Comparison of ENCODE assay signal across 11 mouse cellular contexts in genomic region chr13:40729037-40729436, GRCm38 (mm10). TPM values are rescaled to one million over a fixed set of nuclear protein-coding genes. Genes with fewer than 3 reads are reported as not detected.
DNase-seq lines count a peak whose midpoint lies in the region; ATAC-seq lines count a peak whose summit lies in the region.
"Had no signal": no experiment of that assay in that cellular context is flagged by ENCODE, and none has a peak within 500 bp of the region (broad histone marks: within the 10 kb centered on the region; RNA-seq: fewer than 3 reads in every experiment).

No protein-coding gene starts in this region.

- H3K9me3 ChIP-seq in forebrain, embryonic 10.5 days: no peaks in the 10 kb centered on the region
- H3K9me3 ChIP-seq in forebrain, embryonic 16.5 days (ENCODE audit: control insufficient read depth, low read length): no peaks in the 10 kb centered on the region
- H3K9me3 ChIP-seq in neural tube, embryonic 11.5 days (ENCODE audit: control insufficient read depth, low read length): no peaks in the 10 kb centered on the region
- H3K9me3 ChIP-seq in midbrain, embryonic 10.5 days (replicated peaks): no peaks in the 10 kb centered on the region

- WGBS in forebrain, embryonic 10.5 days: under 1% methylated on average over 13 of the region's 13 CpGs
- WGBS in forebrain, embryonic 16.5 days: 2% methylated on average over 13 of the region's 13 CpGs
- WGBS in neural tube, embryonic 11.5 days: under 1% methylated on average over 13 of the region's 13 CpGs
- WGBS in midbrain, embryonic 10.5 days: under 1% methylated on average over 13 of the region's 13 CpGs

- no peak overlapping the region for H3K4me2 ChIP-seq in forebrain, embryonic 16.5 days (ENCODE audit: low read length)
- peak overlapping the region; percentile 71 for H3K4me2 ChIP-seq in neural tube, embryonic 11.5 days (ENCODE audit: low read depth)

- no peak overlapping the region for H3K9ac ChIP-seq in forebrain, embryonic 16.5 days (replicated peaks; ENCODE audit: low read depth, low read length)
- peak overlapping the region; percentile 57 for H3K9ac ChIP-seq in neural tube, embryonic 11.5 days (ENCODE audit: low read length)

- H3K36me3 ChIP-seq in forebrain, embryonic 10.5 days (replicated peaks): no peaks in the 10 kb centered on the region
- no peaks in the 10 kb centered on the region for H3K36me3 ChIP-seq in forebrain, embryonic 16.5 days (ENCODE audit: control insufficient read depth, insufficient read depth)
- H3K36me3 ChIP-seq in neural tube, embryonic 11.5 days (ENCODE audit: control insufficient read depth, insufficient read depth, low read length): no peaks in the 10 kb centered on the region
- H3K36me3 ChIP-seq in midbrain, embryonic 10.5 days: no peaks in the 10 kb centered on the region

- no peak for DNase-seq in forebrain, embryonic 10.5 days (ENCODE audit: extremely low spot score, low spot score)
- DNase-seq in neural tube, embryonic 11.5 days (ENCODE audit: low spot score): peak; percentile 44
- DNase-seq in neural tube, embryonic 10.5 days (ENCODE audit: extremely low spot score, low spot score): no peak
- no peak for DNase-seq in midbrain, embryonic 10.5 days (ENCODE audit: low spot score)
- DNase-seq in natural killer cell, adult 2 months (ENCODE audit: low spot score in 2 of 2): no peak
- no peak for DNase-seq in left cerebral cortex, adult 8-10 months (ENCODE audit: low spot score in 2 of 2)
- no peak for DNase-seq in spleen, postnatal 14 days (ENCODE audit: low spot score in 2 of 2)
- DNase-seq: adrenal gland, postnatal 36 days; cerebellum, postnatal 36 days had no signal

- no peak for ATAC-seq in forebrain, embryonic 16.5 days
- ATAC-seq in neural tube, embryonic 11.5 days (ENCODE audit: insufficient read depth, low FRiP score, low TSS enrichment): no peak

- peaks cover 53% of the 10 kb centered on the region for H3K4me1 ChIP-seq in forebrain, embryonic 10.5 days
- peaks cover 24% of the 10 kb centered on the region for H3K4me1 ChIP-seq in forebrain, embryonic 16.5 days (replicated peaks; ENCODE audit: control insufficient read depth, insufficient read depth, low read length)
- H3K4me1 ChIP-seq in neural tube, embryonic 11.5 days (ENCODE audit: control insufficient read depth, insufficient read depth, low read length): no peaks in the 10 kb centered on the region
- H3K4me1 ChIP-seq in midbrain, embryonic 10.5 days: peaks cover 41% of the 10 kb centered on the region

- peak overlapping the region; percentile 63 for H3K4me3 ChIP-seq in forebrain, embryonic 10.5 days
- no peak overlapping the region for H3K4me3 ChIP-seq in forebrain, embryonic 16.5 days (replicated peaks; ENCODE audit: low read length)
- peak overlapping the region; percentile 53 for H3K4me3 ChIP-seq in neural tube, embryonic 11.5 days (ENCODE audit: low read depth, low read length)
- peak overlapping the region; percentile 58 for H3K4me3 ChIP-seq in midbrain, embryonic 10.5 days

- H3K27ac ChIP-seq in forebrain, embryonic 10.5 days: peak overlapping the region; percentile 92
- H3K27ac ChIP-seq in forebrain, embryonic 16.5 days (ENCODE audit: low read length): no peak overlapping the region
- H3K27ac ChIP-seq in neural tube, embryonic 11.5 days (ENCODE audit: low read depth, low read length): peak overlapping the region; percentile 95
- peak overlapping the region; percentile 42; the same call in 1 of the 2 replicates for H3K27ac ChIP-seq in midbrain, embryonic 10.5 days (replicated peaks)

- peaks cover 98% of the 10 kb centered on the region for H3K27me3 ChIP-seq in forebrain, embryonic 10.5 days (ENCODE audit: poor library complexity, severe bottlenecking)
- peaks cover 54% of the 10 kb centered on the region for H3K27me3 ChIP-seq in forebrain, embryonic 16.5 days (replicated peaks; ENCODE audit: control insufficient read depth, insufficient read depth, low read length)
- peaks cover 78% of the 10 kb centered on the region for H3K27me3 ChIP-seq in neural tube, embryonic 11.5 days (ENCODE audit: control insufficient read depth, insufficient read depth, low read length)
- peaks cover 100% of the 10 kb centered on the region for H3K27me3 ChIP-seq in midbrain, embryonic 10.5 days (ENCODE audit: low read depth, poor library complexity, severe bottlenecking)

RNA-seq across cellular contexts. Expression of gene Tfap2a, which starts 9.1 kb away (rescaled TPM):
- 5.1 and 5.3 TPM in 2 replicates for polyA plus RNA-seq in forebrain, embryonic 10.5 days (2016; fragmentation: Nextera tagmentation; extraction: Ambion mirVana)
- polyA plus RNA-seq in forebrain, embryonic 16.5 days (2015; fragmentation: Nextera tagmentation; extraction: Ambion mirVana): 0.41 and 0.55 TPM in 2 replicates
- 12.9 and 13.7 TPM in 2 replicates for polyA plus RNA-seq in neural tube, embryonic 11.5 days (2014; fragmentation: Nextera tagmentation; extraction: Ambion mirVana)
- polyA plus RNA-seq in midbrain, embryonic 10.5 days (2016; fragmentation: Nextera tagmentation; extraction: Ambion mirVana): 2.3 and 2.5 TPM in 2 replicates
- total RNA-seq in left cerebral cortex, adult 8-10 months (2022): 1 to 10 TPM in 1 of 4 experiments, under 1 TPM in 3; 0.58 to 1.1 (median 0.60) TPM
- polyA plus RNA-seq: liver, embryonic 16.5 days had no signal
